Mouse (Mus musculus): ENCODE data around the gene Pkn1. TPM values are rescaled to one million over a fixed set of nuclear protein-coding genes. Genes with fewer than 3 reads are reported as not detected.

Pkn1 gene
- polyA plus RNA-seq (2014; fragmentation: Nextera tagmentation; extraction: Ambion mirVana), result 25.1 and 27.7 TPM in 2 replicates

- H3K36me3 ChIP-seq (ENCODE audit: control insufficient read depth, insufficient read depth, low read length), result no peaks in the 10 kb centered on the region
- H3K27me3 ChIP-seq (ENCODE audit: control insufficient read depth, insufficient read depth, low read length), result no peaks in the 10 kb centered on the region
- H3K9ac ChIP-seq (replicated peaks; ENCODE audit: low read depth, low read length), result peak within 1 kb of the TSS; percentile 95
- peak; percentile 87 for ATAC-seq (ENCODE audit: low read depth)
- peak within 1 kb of the TSS; percentile 86 for H3K4me2 ChIP-seq (ENCODE audit: low read depth, low read length)
- under 1% methylated on average over 62 of the region's 85 CpGs for WGBS
- H3K9me3 ChIP-seq (ENCODE audit: control insufficient read depth, low read length), result no peaks in the 10 kb centered on the region
- H3K4me1 ChIP-seq (ENCODE audit: control insufficient read depth, insufficient read depth, low read length), result peaks cover 17% of the 10 kb centered on the region
- peak within 1 kb of the TSS; percentile 22; the same call in 1 of the 2 replicates for H3K27ac ChIP-seq (ENCODE audit: low read depth, low read length)
- peak within 1 kb of the TSS; percentile 91 for H3K4me3 ChIP-seq (ENCODE audit: low read depth, low read length)
Observed at GRCm38 (mm10) chr8:83698661-83699453, at the start of gene Pkn1. Gene Pkn1 (minus strand): TSS chr8:83699179.

GRCm38 (mm10) chr8:83748708-83749107 is 49.7 kb upstream of the Pkn1 start:
- H3K9me3 ChIP-seq (ENCODE audit: control insufficient read depth, low read length), result no peaks in the 10 kb centered on the region
- ATAC-seq (ENCODE audit: low read depth), result no peak
- H3K4me1 ChIP-seq (ENCODE audit: control insufficient read depth, insufficient read depth, low read length), result peaks cover 12% of the 10 kb centered on the region
- no peak overlapping the region; the same call in 1 of the 2 replicates for H3K27ac ChIP-seq (ENCODE audit: low read depth, low read length)
- H3K36me3 ChIP-seq (ENCODE audit: control insufficient read depth, insufficient read depth, low read length), result no peaks in the 10 kb centered on the region
- 38% methylated on average over 3 of the region's 3 CpGs for WGBS
- H3K27me3 ChIP-seq (ENCODE audit: control insufficient read depth, insufficient read depth, low read length), result no peaks in the 10 kb centered on the region
- H3K9ac ChIP-seq (replicated peaks; ENCODE audit: low read depth, low read length), result no peak overlapping the region
- no peak overlapping the region for H3K4me2 ChIP-seq (ENCODE audit: low read depth, low read length)
- H3K4me3 ChIP-seq (ENCODE audit: low read depth, low read length), result no peak overlapping the region

GRCm38 (mm10) chr8:83747661-83748346 is 48.8 kb upstream of the Pkn1 start:
- H3K27me3 ChIP-seq (ENCODE audit: control insufficient read depth, insufficient read depth, low read length), result no peaks in the 10 kb centered on the region
- peak overlapping the region; percentile 45; the same call in 1 of the 2 replicates for H3K27ac ChIP-seq (ENCODE audit: low read depth, low read length)
- H3K4me3 ChIP-seq (ENCODE audit: low read depth, low read length), result peak overlapping the region; percentile 28
- peak overlapping the region; percentile 41 for H3K9ac ChIP-seq (replicated peaks; ENCODE audit: low read depth, low read length)
- peaks cover 12% of the 10 kb centered on the region for H3K4me1 ChIP-seq (ENCODE audit: control insufficient read depth, insufficient read depth, low read length)
- H3K4me2 ChIP-seq (ENCODE audit: low read depth, low read length), result peak overlapping the region; percentile 58
- H3K36me3 ChIP-seq (ENCODE audit: control insufficient read depth, insufficient read depth, low read length), result no peaks in the 10 kb centered on the region
- 2% methylated on average over 27 of the region's 28 CpGs for WGBS
- no peaks in the 10 kb centered on the region for H3K9me3 ChIP-seq (ENCODE audit: control insufficient read depth, low read length)
- ATAC-seq (ENCODE audit: low read depth), result peak; percentile 73

- H3K36me3 ChIP-seq (ENCODE audit: control insufficient read depth, insufficient read depth, low read length), result no peaks in the 10 kb centered on the region
- no peaks in the 10 kb centered on the region for H3K9me3 ChIP-seq (ENCODE audit: control insufficient read depth, low read length)
- H3K9ac ChIP-seq (replicated peaks; ENCODE audit: low read depth, low read length), result no peak overlapping the region
- H3K27me3 ChIP-seq (ENCODE audit: control insufficient read depth, insufficient read depth, low read length), result peaks cover 8% of the 10 kb centered on the region; the same call in 1 of the 2 replicates
- no peak overlapping the region for H3K27ac ChIP-seq (ENCODE audit: low read depth, low read length)
- H3K4me3 ChIP-seq (ENCODE audit: low read depth, low read length), result no peak overlapping the region
- H3K4me2 ChIP-seq (ENCODE audit: low read depth, low read length), result no peak overlapping the region
- ATAC-seq (ENCODE audit: low read depth), result no peak
- 87% methylated on average over 4 of the region's 4 CpGs for WGBS
- H3K4me1 ChIP-seq (ENCODE audit: control insufficient read depth, insufficient read depth, low read length), result peaks cover 15% of the 10 kb centered on the region
Observed at GRCm38 (mm10) chr8:83744070-83744469, 45.1 kb upstream of the Pkn1 start.

- Histone ChIP-seq H3K27ac (ENCODE audit: low read depth, low read length) (no peak overlapping the region), H3K27me3 (ENCODE audit: control insufficient read depth, insufficient read depth, low read length) (peaks cover 8% of the 10 kb centered on the region; the same call in 1 of the 2 replicates), H3K9ac (replicated peaks; ENCODE audit: low read depth, low read length) (no peak overlapping the region), H3K4me2 (ENCODE audit: low read depth, low read length) (no peak overlapping the region), H3K4me3 (ENCODE audit: low read depth, low read length) (no peak overlapping the region), H3K4me1 (ENCODE audit: control insufficient read depth, insufficient read depth, low read length) (peaks cover 8% of the 10 kb centered on the region), H3K9me3 (ENCODE audit: control insufficient read depth, low read length) (no peaks in the 10 kb centered on the region), H3K36me3 (ENCODE audit: control insufficient read depth, insufficient read depth, low read length) (no peaks in the 10 kb centered on the region)
- ATAC-seq (ENCODE audit: low read depth), result no peak
- 94% methylated on average over 6 of the region's 6 CpGs for WGBS
Observed at GRCm38 (mm10) chr8:83742968-83743367, 44.0 kb upstream of the Pkn1 start.

GRCm38 (mm10) chr8:83741849-83742655 is 43.1 kb upstream of the Pkn1 start:
- ATAC-seq (ENCODE audit: low read depth), result no peak
- H3K27ac ChIP-seq (ENCODE audit: low read depth, low read length), result no peak overlapping the region; the same call in 1 of the 2 replicates
- peak overlapping the region; percentile 78; the same call in 1 of the 2 replicates for H3K4me2 ChIP-seq (ENCODE audit: low read depth, low read length)
- peaks cover 8% of the 10 kb centered on the region for H3K27me3 ChIP-seq (ENCODE audit: control insufficient read depth, insufficient read depth, low read length)
- no peak overlapping the region for H3K4me3 ChIP-seq (ENCODE audit: low read depth, low read length)
- H3K9ac ChIP-seq (replicated peaks; ENCODE audit: low read depth, low read length), result no peak overlapping the region
- H3K4me1 ChIP-seq (ENCODE audit: control insufficient read depth, insufficient read depth, low read length), result peaks cover 3% of the 10 kb centered on the region; the same call in 1 of the 2 replicates
- no peaks in the 10 kb centered on the region for H3K36me3 ChIP-seq (ENCODE audit: control insufficient read depth, insufficient read depth, low read length)
- no peaks in the 10 kb centered on the region for H3K9me3 ChIP-seq (ENCODE audit: control insufficient read depth, low read length)
- WGBS, result 75% methylated on average over 19 of the region's 19 CpGs

- under 1% methylated on average over 48 of the region's 56 CpGs for WGBS
- Histone ChIP-seq H3K27me3 (ENCODE audit: control insufficient read depth, insufficient read depth, low read length) (peaks cover 8% of the 10 kb centered on the region), H3K9ac (replicated peaks; ENCODE audit: low read depth, low read length) (peak within 1 kb of the TSS; percentile 29), H3K4me1 (ENCODE audit: control insufficient read depth, insufficient read depth, low read length) (peaks cover 3% of the 10 kb centered on the region; the same call in 1 of the 2 replicates), H3K9me3 (ENCODE audit: control insufficient read depth, low read length) (no peaks in the 10 kb centered on the region), H3K27ac (ENCODE audit: low read depth, low read length) (peak within 1 kb of the TSS; percentile 44; the same call in 1 of the 2 replicates), H3K4me2 (ENCODE audit: low read depth, low read length) (peak within 1 kb of the TSS; percentile 78), H3K4me3 (ENCODE audit: low read depth, low read length) (peak within 1 kb of the TSS; percentile 35), H3K36me3 (ENCODE audit: control insufficient read depth, insufficient read depth, low read length) (no peaks in the 10 kb centered on the region)
- peak; percentile 52; the same call in 1 of the 2 replicates for ATAC-seq (ENCODE audit: low read depth)
Observed at GRCm38 (mm10) chr8:83740976-83741741, 42.2 kb upstream of the Pkn1 start, which contains the start of gene Adgre5. Gene Adgre5 (minus strand): TSS chr8:83741326.

- 19% methylated on average over 3 of the region's 3 CpGs for WGBS
Observed at GRCm38 (mm10) chr8:83740586-83740975, 41.6 kb upstream of the Pkn1 start.

More at GRCm38 (mm10) chr8:83740586-83740975, 41.6 kb upstream of the Pkn1 start:
- Histone ChIP-seq H3K9ac (replicated peaks; ENCODE audit: low read depth, low read length) (peak overlapping the region; percentile 29), H3K36me3 (ENCODE audit: control insufficient read depth, insufficient read depth, low read length) (no peaks in the 10 kb centered on the region), H3K4me1 (ENCODE audit: control insufficient read depth, insufficient read depth, low read length) (peaks cover 3% of the 10 kb centered on the region; the same call in 1 of the 2 replicates), H3K4me2 (ENCODE audit: low read depth, low read length) (peak overlapping the region; percentile 78), H3K9me3 (ENCODE audit: control insufficient read depth, low read length) (no peaks in the 10 kb centered on the region), H3K27me3 (ENCODE audit: control insufficient read depth, insufficient read depth, low read length) (peaks cover 8% of the 10 kb centered on the region), H3K27ac (ENCODE audit: low read depth, low read length) (no peak overlapping the region), H3K4me3 (ENCODE audit: low read depth, low read length) (peak overlapping the region; percentile 35)
- 0 out of 2 replicates have a peak, but pooled peaks have one; percentile 28 for ATAC-seq (ENCODE audit: low read depth)

Measured in neural tube, embryonic 14.5 days (tissue).